Mouse (Mus musculus) right cerebral cortex, adult 18-20 months (tissue): ENCODE measurements at regions not wholly inside any gene's neighbourhood (a gene's known extent, or its start where the extent isn't known, plus 50 kb on each side); places are given as distances from the start of the nearest gene placed in this dataset.
A peak's percentile ranks its signal among the peaks of the same experiment; 100 is the strongest.

ENCODE experiments used
- DNase-seq: peaks from one replicate; pipeline ENCODE4 v3.0.0; 2022; ENCODE audit warnings: mixed read lengths

GRCm38 (mm10) chr1:137378072-137378985 is 418.1 kb upstream of the Nr5a2 start:
- no peak for DNase-seq

DNA sequence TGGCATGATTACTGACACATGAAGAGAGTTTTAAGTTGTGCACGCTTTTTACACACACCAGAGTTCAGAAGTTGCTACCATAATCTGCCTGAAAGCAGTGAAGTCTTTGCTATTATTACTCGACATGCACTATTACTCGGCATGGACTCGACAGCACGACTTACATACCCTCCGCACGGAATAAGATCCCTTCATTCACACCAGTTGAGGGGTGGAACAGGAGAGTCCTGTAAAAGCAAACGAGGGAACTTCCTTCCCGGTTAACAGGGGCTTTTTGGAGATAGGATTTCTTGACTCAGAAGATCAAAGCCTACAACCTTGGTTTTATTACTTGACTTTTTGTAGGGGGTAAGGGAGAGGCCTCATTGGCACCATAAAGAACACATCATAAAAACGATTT is 416.4 kb upstream of the Nr5a2 start:
- no peak for DNase-seq

- DNase-seq, result no peak
Observed at GRCm38 (mm10) chr1:137374641-137375040, 414.4 kb upstream of the Nr5a2 start.

GRCm38 (mm10) chr1:137373509-137374420 is 413.5 kb upstream of the Nr5a2 start:
- DNase-seq, result no peak

GRCm38 (mm10) chr1:137372236-137372635 is 412.0 kb upstream of the Nr5a2 start:
- no peak for DNase-seq

DNA sequence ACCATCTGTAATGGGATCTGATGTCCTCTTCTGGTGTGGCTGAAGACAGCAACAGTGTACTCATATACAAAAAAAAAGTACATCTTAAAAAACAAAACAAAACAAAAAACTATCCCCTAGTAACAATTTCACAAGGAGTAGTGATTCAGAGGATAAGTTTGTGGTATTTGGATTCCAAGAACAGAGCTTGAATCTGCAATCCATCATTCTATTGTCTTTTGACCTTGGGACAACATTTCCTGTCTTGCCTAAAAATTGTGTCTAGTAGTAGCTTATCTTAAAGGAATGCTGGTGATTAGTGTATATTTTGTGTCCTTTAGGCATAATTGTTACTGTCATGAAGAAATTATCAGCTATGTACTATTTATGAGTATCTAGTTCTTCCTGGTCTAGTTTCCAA is 404.1 kb upstream of the Nr5a2 start:
- DNase-seq, result no peak

- DNase-seq, result no peak
Observed at GRCm38 (mm10) chr1:137363969-137364368, 403.7 kb upstream of the Nr5a2 start.

GRCm38 (mm10) chr1:137363561-137363960 is 403.3 kb upstream of the Nr5a2 start:
- DNase-seq, result peak; percentile 48

DNA sequence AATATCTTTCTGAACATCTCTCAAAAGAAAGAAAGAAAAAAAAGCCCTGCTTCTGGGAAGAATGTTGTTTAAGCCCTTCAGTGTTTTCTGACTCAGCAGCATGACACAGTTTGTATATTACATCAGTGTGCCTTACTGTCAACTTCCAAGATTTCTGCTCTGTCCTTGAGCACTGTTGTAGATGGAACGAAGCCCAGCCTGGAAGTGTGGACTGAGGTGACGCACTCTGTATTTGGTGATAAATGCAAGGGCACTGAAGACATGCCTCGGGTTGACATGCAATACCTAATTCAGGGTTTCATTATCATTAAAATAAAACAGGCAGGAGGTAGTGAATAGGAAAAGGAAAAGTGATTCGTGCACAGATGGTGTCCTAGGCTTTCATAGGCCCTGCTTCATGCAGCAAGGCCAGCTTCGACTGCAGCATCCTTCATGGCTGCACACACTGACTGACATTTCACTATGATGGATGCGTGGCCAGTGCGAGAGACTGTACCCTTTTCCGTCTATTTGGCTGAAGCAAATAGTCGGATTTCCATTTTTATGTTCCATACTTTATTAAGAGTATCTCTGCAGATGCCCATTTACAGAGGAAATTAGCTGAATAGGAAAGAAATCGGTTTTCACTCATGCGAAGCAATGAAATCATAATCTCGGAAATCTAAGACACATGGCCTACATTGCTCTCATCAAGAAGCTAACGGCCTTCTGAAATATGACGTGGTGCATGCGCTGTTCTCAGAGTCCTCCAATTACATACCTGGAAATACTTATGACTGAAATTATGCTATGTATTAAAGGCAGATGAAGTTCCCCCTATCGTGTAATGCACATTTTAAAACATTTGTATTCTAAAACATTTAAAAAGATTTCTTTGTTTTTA is 400.7 kb upstream of the Nr5a2 start:
- no peak for DNase-seq

- DNase-seq, result no peak
Observed at GRCm38 (mm10) chr1:137355941-137356512, 395.8 kb upstream of the Nr5a2 start.

GRCm38 (mm10) chr1:137352390-137353027 is 392.3 kb upstream of the Nr5a2 start:
- no peak for DNase-seq

- no peak for DNase-seq
Observed at GRCm38 (mm10) chr1:137334137-137334536, 373.9 kb upstream of the Nr5a2 start.

DNA sequence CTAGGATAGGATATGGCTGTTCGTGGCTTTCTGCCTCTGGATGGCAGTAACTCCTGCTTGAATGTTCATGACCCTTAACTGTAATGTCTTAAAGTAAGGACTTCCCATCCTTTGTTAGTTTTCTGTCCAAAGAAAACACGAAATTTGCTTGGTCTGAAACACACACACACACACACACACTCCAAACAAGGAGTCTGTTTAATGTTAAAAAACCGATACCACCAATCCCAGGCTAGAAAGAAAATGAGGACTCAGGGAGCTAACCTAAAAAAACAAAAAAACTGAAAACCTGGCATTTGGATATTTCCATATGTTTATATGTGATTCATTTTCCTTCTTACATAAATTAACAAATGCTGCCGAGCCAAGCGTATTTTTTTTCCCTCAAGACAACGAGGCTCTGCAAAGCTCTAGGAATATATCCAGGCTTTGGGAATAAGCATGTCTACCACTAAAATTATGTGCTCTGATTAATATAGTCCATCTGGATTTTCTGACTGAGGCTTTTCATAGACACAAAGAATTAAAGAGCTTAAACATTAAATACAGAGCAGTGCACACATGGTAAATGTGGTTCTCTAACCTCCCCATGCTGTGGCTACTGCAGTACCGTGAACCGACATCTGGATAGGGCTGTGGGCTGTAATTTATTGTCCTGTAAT is 372.0 kb upstream of the Nr5a2 start:
- peak; percentile 51 for DNase-seq

GRCm38 (mm10) chr1:137331746-137332107 is 371.5 kb upstream of the Nr5a2 start:
- no peak for DNase-seq

DNA sequence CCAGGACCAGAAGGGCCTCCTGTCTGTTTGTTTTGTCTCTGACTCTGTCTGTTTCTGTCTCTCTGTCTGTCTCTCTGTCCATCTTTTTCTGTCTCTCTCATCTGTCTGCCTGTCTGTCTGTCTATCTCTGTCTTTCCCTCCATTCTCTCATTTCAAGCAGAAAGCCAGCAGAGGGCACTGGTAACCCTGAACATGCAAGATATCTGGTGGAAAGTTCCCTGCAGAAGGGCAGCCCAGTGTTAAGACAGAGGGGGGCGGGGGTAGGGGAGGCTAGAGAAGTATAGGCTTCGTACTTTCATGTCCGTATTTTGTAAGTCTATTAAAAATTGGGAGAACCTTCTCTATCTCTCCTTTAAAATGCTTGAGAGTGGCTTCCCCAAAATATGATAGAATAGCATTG is 370.4 kb upstream of the Nr5a2 start:
- DNase-seq, result peak; percentile 53

DNA sequence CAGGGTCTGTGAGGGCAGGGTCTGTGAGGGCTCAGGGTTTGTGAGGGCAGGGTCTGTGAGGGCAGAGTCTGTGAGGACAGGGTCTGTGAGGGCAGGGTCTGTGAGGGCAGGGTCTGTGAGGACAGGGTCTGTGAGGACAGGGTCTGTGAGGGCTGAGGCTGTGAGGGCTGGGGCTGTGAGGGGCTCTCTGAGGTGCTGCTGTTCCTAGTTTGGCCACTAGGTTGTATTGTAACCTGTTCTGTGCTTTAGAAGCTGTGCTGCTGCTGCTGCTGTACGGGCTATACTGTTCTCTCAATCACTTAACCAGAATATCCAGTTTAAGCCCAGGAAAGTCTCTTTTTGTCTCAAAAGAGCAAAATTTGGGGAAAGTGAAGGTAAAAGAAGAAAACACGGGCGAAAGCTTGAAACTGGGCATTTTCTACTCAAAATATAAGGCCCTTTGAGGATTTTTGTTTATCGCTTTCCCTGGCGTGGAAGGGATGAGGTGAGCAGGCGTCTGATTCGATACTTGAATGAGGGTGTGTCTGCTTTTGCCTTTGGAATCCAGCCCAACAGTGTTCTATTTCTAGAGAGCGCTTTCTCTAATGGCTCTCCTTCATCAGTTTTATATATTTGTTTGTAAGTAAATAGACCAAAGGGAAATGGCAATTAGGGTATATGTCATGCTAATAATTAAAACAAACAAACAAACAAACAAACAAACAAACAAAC is 363.8 kb upstream of the Nr5a2 start:
- no peak for DNase-seq

- DNase-seq, result no peak
Observed at GRCm38 (mm10) chr1:137323035-137323680, 362.9 kb upstream of the Nr5a2 start.

DNA sequence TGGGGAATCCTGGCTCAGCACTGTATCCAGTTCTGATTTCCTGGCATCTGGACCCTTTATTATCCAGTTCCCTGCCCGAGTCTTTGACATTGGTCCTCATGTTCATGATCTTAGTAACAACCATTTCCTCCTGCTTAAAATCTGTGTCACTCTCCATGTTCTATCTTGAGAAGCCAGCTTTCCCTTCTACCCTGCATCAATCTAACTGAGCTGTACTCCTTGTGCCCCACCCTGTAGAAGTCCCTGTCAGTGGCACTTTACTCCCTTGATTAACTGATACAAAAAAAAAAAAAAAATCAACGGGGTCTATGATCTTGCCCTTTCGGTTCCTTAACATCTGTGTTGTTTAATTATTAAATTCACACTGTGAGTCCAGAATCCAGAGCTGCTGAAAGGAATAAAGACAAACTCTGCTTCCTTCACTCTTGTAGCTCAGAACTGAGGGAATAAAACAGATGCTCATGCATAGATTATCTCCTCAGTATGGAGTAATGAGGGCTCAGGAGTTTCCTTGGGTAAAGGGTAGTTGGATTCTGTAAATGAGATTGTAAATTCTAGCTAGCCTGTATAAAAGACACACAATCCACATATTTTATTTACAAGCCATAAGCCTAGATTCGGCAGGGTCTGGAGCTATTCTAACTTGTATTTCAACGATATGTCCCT is 342.6 kb upstream of the Nr5a2 start:
- no peak for DNase-seq

DNA sequence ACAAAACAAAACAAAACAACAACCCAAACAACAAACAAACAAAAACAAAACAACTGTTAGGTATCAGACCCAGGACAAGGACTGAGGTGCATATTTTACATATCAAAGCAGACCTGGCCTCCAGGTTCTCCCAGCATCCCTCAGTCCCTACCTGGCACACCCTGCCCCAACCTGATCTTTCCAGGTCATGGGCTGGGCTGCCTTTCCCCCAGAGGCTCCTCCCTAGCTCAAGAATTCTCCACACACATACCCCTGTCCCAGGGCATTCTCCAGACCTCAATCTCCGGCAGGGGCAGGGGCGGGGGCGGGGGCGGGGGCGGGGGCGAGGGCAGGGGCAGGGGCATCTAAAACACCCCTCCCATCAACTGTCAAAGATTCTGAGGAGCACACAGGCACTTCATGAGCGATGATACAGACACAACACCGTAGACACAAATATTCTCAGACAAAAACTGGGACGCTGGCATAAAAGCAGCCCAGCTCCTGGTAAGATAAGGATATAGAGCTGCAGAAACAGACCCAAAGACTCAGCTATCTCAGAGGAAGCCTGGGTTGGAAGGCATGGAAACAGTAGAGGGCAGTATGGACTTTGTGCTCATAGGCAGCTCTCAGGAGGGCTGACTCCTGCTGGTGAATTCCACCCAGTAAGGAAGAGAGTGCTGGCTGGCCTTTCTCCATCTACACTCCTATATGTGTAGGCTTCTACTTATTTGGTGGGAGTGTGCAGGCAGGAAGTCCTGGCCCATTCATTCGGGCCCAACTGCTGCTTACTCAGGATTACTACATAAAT is 337.7 kb upstream of the Nr5a2 start:
- DNase-seq, result peak; percentile 23
